Mouse (Mus musculus) ES-E14 (cell line): ENCODE data around the gene B3galt1. TPM values are rescaled to one million over a fixed set of nuclear protein-coding genes. Genes with fewer than 3 reads are reported as not detected.

ENCODE experiments used
- DNase-seq: peaks from one replicate; pipeline ENCODE4 v3.0.0-alpha.2; 2013; ENCODE audit warnings: low read depth, low spot score
- H3K27ac ChIP-seq: 2 replicates; pipeline ENCODE4 v1.5.1; 2012; ENCODE audit warnings: low read depth, mild to moderate bottlenecking, low read length, moderate library complexity, mixed read lengths; ENCODE audit not compliant: poor library complexity, insufficient read depth, severe bottlenecking
- H3K36me3 ChIP-seq: 2 replicates; pipeline ENCODE4 v1.6.1; 2012; ENCODE audit warnings: mild to moderate bottlenecking, low read length, moderate library complexity, mixed read lengths; ENCODE audit not compliant: control insufficient read depth, poor library complexity, insufficient read depth, severe bottlenecking
- H3K4me1 ChIP-seq, 2 experiments: fragments of 150-350 bp in 1 of 2; sonication (generic) in 1 of 2; 2 replicates each; pipeline ENCODE4 v1.6.1; 2012; ENCODE audit warnings: low read length in 2 of 2, mild to moderate bottlenecking in 1 of 2, mixed read lengths in 1 of 2; ENCODE audit not compliant: control insufficient read depth in 2 of 2, insufficient read depth in 2 of 2, poor library complexity in 1 of 2
- H3K4me3 ChIP-seq, 2 experiments: fragments of 150-350 bp in 1 of 2; sonication (generic) in 1 of 2; 2 replicates each; pipeline ENCODE4 v1.5.1; 2012; ENCODE audit warnings: low read length in 2 of 2, low read depth in 1 of 2, mild to moderate bottlenecking in 1 of 2, mixed read lengths in 1 of 2; ENCODE audit not compliant: insufficient read depth in 1 of 2, poor library complexity in 1 of 2, severe bottlenecking in 1 of 2
- H3K9ac ChIP-seq: 2 replicates; pipeline ENCODE4 v1.6.1; 2012; ENCODE audit warnings: low read depth, mild to moderate bottlenecking, low read length, mixed read lengths; ENCODE audit not compliant: poor library complexity, insufficient read depth, severe bottlenecking
- H3K9me3 ChIP-seq: fragments of 150-350 bp; sonication (generic); 2 replicates; pipeline ENCODE4 v1.6.1; 2012; ENCODE audit warnings: low read depth, mild to moderate bottlenecking, low read length; ENCODE audit not compliant: control insufficient read depth, insufficient read depth
- CHD2 ChIP-seq: IDR thresholded peaks from 2 replicates; pipeline ENCODE4 v1.6.1; 2014; ENCODE audit warnings: mild to moderate bottlenecking, low read depth, low read length, inconsistent platforms
- HCFC1 ChIP-seq: IDR thresholded peaks from 2 replicates; pipeline ENCODE4 v1.6.1; 2012; ENCODE audit warnings: low read length, inconsistent platforms, borderline replicate concordance; ENCODE audit not compliant: insufficient read depth
- MAFK ChIP-seq: IDR thresholded peaks from 2 replicates; pipeline ENCODE4 v1.6.1; 2014; ENCODE audit warnings: mild to moderate bottlenecking, low read depth, low read length, inconsistent platforms; ENCODE audit not compliant: insufficient read depth
- ZC3H11A ChIP-seq: IDR thresholded peaks from 2 replicates; pipeline ENCODE4 v1.6.1; 2012; ENCODE audit warnings: low read depth, mild to moderate bottlenecking, inconsistent platforms, low read length, borderline replicate concordance
- ZNF384 ChIP-seq: IDR thresholded peaks from 2 replicates; pipeline ENCODE4 v1.6.1; 2012; ENCODE audit warnings: low read depth, low read length, inconsistent platforms
- in situ Hi-C, 2 experiments: fragments of 600-800 bp; cut with MboI; formaldehyde crosslinking; loops; one replicate each; pipeline ENCODE4 v1.15.1; 2025; ENCODE audit warnings: low sequenced_read_pairs in 2 of 2, inconsistent platforms in 1 of 2; ENCODE audit not compliant: unreplicated experiment in 2 of 2
- total RNA-seq: library from RNA; depleted of rRNA; stranded (reverse); fragments of 300-350 nt; gene quantifications from 2 replicates; pipeline ENCODE4 v1.2.3, GENCODE M21; 2012

B3galt1 gene
- total RNA-seq, 1 experiment = 1.5 TPM

DNA sequence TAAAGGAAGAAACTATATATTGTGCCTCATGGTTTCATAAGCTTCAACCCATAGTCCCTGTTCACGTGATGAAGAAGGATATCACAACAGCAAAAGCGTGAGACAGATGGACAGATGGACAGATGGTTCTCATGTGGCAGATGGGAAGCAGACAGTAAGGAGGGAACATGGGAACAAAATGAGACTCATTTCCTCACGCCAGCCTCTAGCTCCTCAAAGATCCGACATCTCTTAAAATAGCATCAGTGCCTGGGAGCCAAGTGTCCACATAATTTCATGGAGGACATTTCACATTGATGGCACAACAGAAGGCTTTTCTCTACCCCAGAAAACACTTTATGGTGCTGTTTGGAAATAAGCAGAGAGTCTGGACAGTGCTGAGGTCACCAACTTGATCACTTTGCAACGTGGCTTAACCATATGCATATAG, 454.6 kb downstream of the B3galt1 start:
- no peak for TF ChIP-seq HCFC1
- no peak for TF ChIP-seq ZNF384
- TF ChIP-seq CHD2 = no peak
- TF ChIP-seq ZC3H11A = no peak
- TF ChIP-seq MAFK = no peak
- H3K4me1 ChIP-seq = no peaks in the 10 kb centered on the region
- H3K9ac ChIP-seq = no peak overlapping the region
- in situ Hi-C loops = no loop called here
- no peaks in the 10 kb centered on the region for H3K9me3 ChIP-seq
- no peak for DNase-seq
- H3K27ac ChIP-seq = no peak overlapping the region
- no peak overlapping the region for H3K4me3 ChIP-seq
- no peaks in the 10 kb centered on the region for H3K36me3 ChIP-seq

- no peaks in the 10 kb centered on the region for H3K9me3 ChIP-seq
- TF ChIP-seq CHD2 (no peak), ZC3H11A (no peak), MAFK (no peak), ZNF384 (no peak), HCFC1 (no peak)
- no peaks in the 10 kb centered on the region for H3K36me3 ChIP-seq
- H3K9ac ChIP-seq = no peak overlapping the region
- no peak overlapping the region for H3K27ac ChIP-seq
- no peak overlapping the region for H3K4me3 ChIP-seq
- DNase-seq = no peak
- H3K4me1 ChIP-seq = no peaks in the 10 kb centered on the region
- in situ Hi-C loops = no loop called here
These were observed 456.0 kb downstream of the B3galt1 start for GRCm38 (mm10) chr2:68021541-68022152.

DNA sequence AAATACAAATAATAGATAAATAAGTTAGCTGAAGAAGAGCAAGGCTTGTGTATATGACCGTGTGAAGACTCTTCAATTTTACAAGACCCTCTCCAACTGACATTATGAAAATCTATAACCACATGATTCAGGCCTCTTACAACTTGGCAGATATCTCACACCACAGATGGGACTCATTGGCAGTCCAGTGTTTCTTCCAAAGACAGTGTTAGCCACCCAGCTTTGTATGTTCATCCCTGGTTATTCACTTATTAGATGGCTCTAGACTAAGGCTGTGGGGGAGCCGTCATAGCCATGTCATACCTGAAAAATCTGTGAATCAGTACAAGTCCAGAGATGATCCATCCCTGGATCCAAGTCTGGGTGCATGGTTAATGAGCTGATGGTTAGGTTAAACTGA, 463.1 kb downstream of the B3galt1 start:
- no peak overlapping the region for H3K4me3 ChIP-seq
- no peak overlapping the region for H3K27ac ChIP-seq
- H3K9me3 ChIP-seq = no peaks in the 10 kb centered on the region
- no peak overlapping the region for H3K9ac ChIP-seq
- in situ Hi-C loops = no loop called here
- H3K4me1 ChIP-seq = no peaks in the 10 kb centered on the region
- TF ChIP-seq HCFC1 = no peak
- no peak for TF ChIP-seq ZNF384
- no peak for TF ChIP-seq CHD2
- no peak for TF ChIP-seq ZC3H11A
- TF ChIP-seq MAFK = no peak
- H3K36me3 ChIP-seq = no peaks in the 10 kb centered on the region
- no peak for DNase-seq

GRCm38 (mm10) chr2:68034711-68035110, 469.0 kb downstream of the B3galt1 start:
- in situ Hi-C loops = no loop called here
- no peaks in the 10 kb centered on the region for H3K36me3 ChIP-seq
- no peak overlapping the region for H3K4me3 ChIP-seq
- no peaks in the 10 kb centered on the region for H3K9me3 ChIP-seq
- no peak for TF ChIP-seq ZC3H11A
- no peak for TF ChIP-seq MAFK
- TF ChIP-seq HCFC1 = no peak
- DNase-seq = no peak
- no peaks in the 10 kb centered on the region for H3K4me1 ChIP-seq
- H3K27ac ChIP-seq = no peak overlapping the region
- H3K9ac ChIP-seq = no peak overlapping the region

DNA sequence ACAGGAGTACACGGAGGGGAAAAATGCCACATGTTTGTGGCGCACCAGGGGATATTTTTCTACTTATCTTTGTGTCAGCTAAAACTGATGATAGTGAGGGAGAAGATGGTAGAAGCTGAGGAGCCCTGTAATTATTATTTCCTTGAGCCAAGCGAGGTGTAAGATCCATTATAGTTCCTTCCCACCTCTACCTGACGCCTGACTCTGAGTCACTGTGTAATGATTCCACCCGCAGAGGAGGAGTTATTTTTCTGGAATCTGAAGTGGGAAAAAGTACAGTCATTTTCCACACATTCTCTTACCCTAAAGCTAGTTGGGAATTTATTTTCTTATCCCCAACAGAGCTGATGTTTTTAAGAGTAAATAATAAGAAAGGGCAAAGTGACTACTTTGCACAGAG, 475.1 kb downstream of the B3galt1 start:
- H3K4me3 ChIP-seq = no peak overlapping the region
- no peak for DNase-seq
- H3K9me3 ChIP-seq = no peaks in the 10 kb centered on the region
- in situ Hi-C loops = no loop called here
- H3K9ac ChIP-seq = no peak overlapping the region
- H3K4me1 ChIP-seq = no peaks in the 10 kb centered on the region
- TF ChIP-seq ZC3H11A (no peak), CHD2 (no peak)
- no peak overlapping the region for H3K27ac ChIP-seq
- H3K36me3 ChIP-seq = no peaks in the 10 kb centered on the region
